Mouse (Mus musculus): ENCODE data around the gene Otog. TPM values are rescaled to one million over a fixed set of nuclear protein-coding genes. Genes with fewer than 3 reads are reported as not detected.
A peak's percentile ranks its signal among the peaks of the same experiment; 100 is the strongest.

The Otog gene
- polyA plus RNA-seq, 1 experiment from 2014 or later: not detected

DNA sequence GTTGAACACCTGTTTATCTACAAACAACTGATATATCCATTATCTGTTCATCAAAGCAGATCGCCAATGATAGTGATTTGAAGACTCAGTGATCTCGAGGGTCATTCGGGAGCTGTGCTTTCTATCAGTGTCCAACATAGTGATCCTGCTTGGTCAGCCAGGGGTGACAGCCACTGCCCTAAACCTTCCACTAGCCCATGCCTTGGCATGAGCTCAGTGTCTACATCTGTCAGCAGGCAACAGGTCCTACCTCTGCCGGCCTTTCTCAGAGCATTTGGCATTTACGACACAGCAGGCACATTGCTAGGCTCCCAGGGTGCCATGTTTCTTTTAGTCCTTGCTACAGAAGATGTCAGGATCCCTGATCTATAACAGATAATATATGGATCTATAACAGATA lies 99.5 kb downstream of the Otog start:
- Histone ChIP-seq H3K27me3 (replicated peaks; ENCODE audit: control insufficient read depth, insufficient read depth, low read length) (no peaks in the 10 kb centered on the region), H3K9me3 (ENCODE audit: control insufficient read depth, low read length) (no peaks in the 10 kb centered on the region; the same call in 1 of the 2 replicates), H3K36me3 (ENCODE audit: control insufficient read depth, insufficient read depth) (no peaks in the 10 kb centered on the region), H3K9ac (replicated peaks; ENCODE audit: low read depth, low read length) (no peak overlapping the region), H3K4me2 (ENCODE audit: low read length) (no peak overlapping the region), H3K4me1 (replicated peaks; ENCODE audit: control insufficient read depth, insufficient read depth, low read length) (no peaks in the 10 kb centered on the region), H3K27ac (ENCODE audit: low read length) (no peak overlapping the region), H3K4me3 (replicated peaks; ENCODE audit: low read length) (no peak overlapping the region)
- WGBS: 62% methylated on average over 5 of the region's 5 CpGs
- no peak for ATAC-seq

- ATAC-seq: no peak
- WGBS: 84% methylated on average over 9 of the region's 9 CpGs
- Histone ChIP-seq H3K9me3 (ENCODE audit: control insufficient read depth, low read length) (no peaks in the 10 kb centered on the region), H3K9ac (replicated peaks; ENCODE audit: low read depth, low read length) (no peak overlapping the region), H3K27ac (ENCODE audit: low read length) (no peak overlapping the region), H3K4me1 (replicated peaks; ENCODE audit: control insufficient read depth, insufficient read depth, low read length) (no peaks in the 10 kb centered on the region), H3K27me3 (replicated peaks; ENCODE audit: control insufficient read depth, insufficient read depth, low read length) (no peaks in the 10 kb centered on the region), H3K36me3 (ENCODE audit: control insufficient read depth, insufficient read depth) (no peaks in the 10 kb centered on the region), H3K4me2 (ENCODE audit: low read length) (no peak overlapping the region), H3K4me3 (replicated peaks; ENCODE audit: low read length) (no peak overlapping the region)
Observed at GRCm38 (mm10) chr7:46341471-46341870, 100.7 kb downstream of the Otog start.

DNA sequence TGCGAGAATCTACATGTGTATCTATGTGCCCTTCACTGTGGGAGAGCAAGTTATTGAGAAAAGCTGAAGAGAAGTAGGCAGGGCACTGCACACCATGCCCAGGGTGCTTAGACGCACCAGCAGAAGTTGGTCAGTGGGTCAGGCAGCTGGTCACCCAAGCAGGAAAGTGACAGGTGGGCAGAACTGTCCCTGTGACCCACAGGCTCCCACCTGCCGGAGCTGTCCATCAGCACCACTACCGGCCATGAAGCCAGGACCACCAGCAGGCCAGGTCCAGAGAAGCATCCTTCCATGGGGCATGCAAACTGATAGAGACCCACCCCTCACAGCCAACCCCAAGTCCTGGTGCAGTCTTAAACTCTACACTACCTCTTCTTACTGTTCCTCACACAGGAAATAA lies 106.9 kb downstream of the Otog start:
- H3K27me3 ChIP-seq (replicated peaks; ENCODE audit: control insufficient read depth, insufficient read depth, low read length): peaks cover 34% of the 10 kb centered on the region
- H3K9me3 ChIP-seq (ENCODE audit: control insufficient read depth, low read length): no peaks in the 10 kb centered on the region
- no peak overlapping the region for H3K9ac ChIP-seq (replicated peaks; ENCODE audit: low read depth, low read length)
- H3K4me1 ChIP-seq (replicated peaks; ENCODE audit: control insufficient read depth, insufficient read depth, low read length): peaks cover 4% of the 10 kb centered on the region
- 59% methylated on average over 4 of the region's 4 CpGs for WGBS
- no peak overlapping the region for H3K4me2 ChIP-seq (ENCODE audit: low read length)
- H3K27ac ChIP-seq (ENCODE audit: low read length): no peak overlapping the region
- H3K4me3 ChIP-seq (replicated peaks; ENCODE audit: low read length): no peak overlapping the region
- no peak for ATAC-seq
- H3K36me3 ChIP-seq (ENCODE audit: control insufficient read depth, insufficient read depth): no peaks in the 10 kb centered on the region

DNA sequence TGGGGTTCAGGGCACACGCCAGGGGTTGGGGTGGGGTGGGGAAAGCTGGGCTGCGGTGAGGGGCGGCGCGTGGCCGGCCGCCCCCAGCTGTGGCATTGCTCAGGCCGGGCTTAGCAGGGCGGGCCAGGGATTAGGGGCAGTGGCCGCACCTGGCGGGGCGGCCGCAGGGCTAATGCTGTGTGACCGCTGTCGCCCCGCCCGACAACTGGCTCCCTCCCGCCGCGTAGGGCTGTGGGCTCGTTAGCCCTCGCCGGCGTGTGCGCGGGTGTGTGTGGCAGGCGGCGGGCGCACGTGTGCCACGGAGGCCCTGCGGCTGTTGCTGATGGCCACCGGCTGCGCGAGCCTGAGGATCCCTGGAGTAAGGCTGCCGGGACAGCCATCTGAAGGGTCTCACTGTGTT lies 108.0 kb downstream of the Otog start:
- no peaks in the 10 kb centered on the region for H3K36me3 ChIP-seq (ENCODE audit: control insufficient read depth, insufficient read depth)
- peak overlapping the region; percentile 26 for H3K4me2 ChIP-seq (ENCODE audit: low read length)
- 0 out of 2 replicates have a peak overlapping the region, but pooled peaks have one; percentile 13 for H3K9ac ChIP-seq (replicated peaks; ENCODE audit: low read depth, low read length)
- no peak for ATAC-seq
- H3K4me3 ChIP-seq (replicated peaks; ENCODE audit: low read length): 0 out of 2 replicates have a peak overlapping the region, but pooled peaks have one; percentile 15
- WGBS: under 1% methylated on average over 35 of the region's 36 CpGs
- no peaks in the 10 kb centered on the region for H3K9me3 ChIP-seq (ENCODE audit: control insufficient read depth, low read length)
- H3K27me3 ChIP-seq (replicated peaks; ENCODE audit: control insufficient read depth, insufficient read depth, low read length): peaks cover 34% of the 10 kb centered on the region
- peaks cover 4% of the 10 kb centered on the region for H3K4me1 ChIP-seq (replicated peaks; ENCODE audit: control insufficient read depth, insufficient read depth, low read length)
- no peak overlapping the region for H3K27ac ChIP-seq (ENCODE audit: low read length)

DNA sequence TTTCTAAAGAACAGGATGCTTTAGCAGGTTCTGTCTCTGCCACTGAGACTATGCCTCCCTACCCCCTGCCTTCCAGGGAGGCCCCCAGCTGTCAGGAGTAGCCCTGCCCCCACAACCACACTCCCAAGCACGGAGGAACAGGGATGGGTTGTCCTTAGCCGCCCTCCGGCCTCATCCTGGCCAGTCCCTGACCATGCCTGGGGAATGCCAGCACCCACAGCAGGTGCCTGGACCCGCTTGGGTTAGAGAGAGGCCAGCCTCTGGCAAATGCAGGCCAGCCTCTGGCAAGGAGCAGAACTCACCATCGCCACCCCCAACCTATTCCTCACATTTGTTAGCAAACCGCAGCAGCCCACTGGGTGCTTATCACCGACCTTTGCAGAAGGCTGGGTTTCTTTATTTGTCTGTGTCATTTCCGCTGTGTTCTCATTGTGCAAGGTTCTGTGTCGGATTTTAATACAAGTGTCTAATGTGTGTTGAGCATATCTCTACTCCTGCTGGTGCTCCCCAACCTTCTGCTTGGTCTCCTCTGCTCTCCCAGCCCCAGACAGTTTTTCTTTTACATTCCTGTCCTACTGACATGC lies 109.4 kb downstream of the Otog start:
- Histone ChIP-seq H3K27ac (ENCODE audit: low read length) (no peak overlapping the region), H3K9ac (replicated peaks; ENCODE audit: low read depth, low read length) (no peak overlapping the region), H3K36me3 (ENCODE audit: control insufficient read depth, insufficient read depth) (no peaks in the 10 kb centered on the region), H3K4me3 (replicated peaks; ENCODE audit: low read length) (no peak overlapping the region), H3K4me1 (replicated peaks; ENCODE audit: control insufficient read depth, insufficient read depth, low read length) (peaks cover 4% of the 10 kb centered on the region), H3K4me2 (ENCODE audit: low read length) (no peak overlapping the region), H3K9me3 (ENCODE audit: control insufficient read depth, low read length) (no peaks in the 10 kb centered on the region), H3K27me3 (replicated peaks; ENCODE audit: control insufficient read depth, insufficient read depth, low read length) (peaks cover 34% of the 10 kb centered on the region)
- WGBS: 46% methylated on average over 9 of the region's 9 CpGs
- no peak for ATAC-seq

DNA sequence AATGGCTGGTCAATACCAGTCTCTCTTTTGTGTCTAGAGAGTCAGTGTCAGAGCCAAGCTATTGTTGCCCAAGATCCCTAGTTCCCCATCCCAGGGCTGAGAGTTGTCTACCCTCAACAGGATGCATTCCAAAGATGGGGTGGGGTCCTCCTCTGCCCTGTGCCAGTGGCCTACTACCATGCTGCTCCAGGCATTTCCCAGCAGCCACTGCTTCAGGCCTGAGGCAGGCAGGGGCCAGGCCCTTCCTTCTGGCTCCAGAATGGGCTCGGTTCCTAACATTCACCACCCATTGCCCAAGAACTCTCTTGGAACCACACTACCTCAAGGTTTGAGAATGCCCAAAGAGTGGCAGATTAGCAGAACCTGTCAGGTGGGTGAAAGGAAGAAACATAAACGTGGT lies 112.0 kb downstream of the Otog start:
- no peaks in the 10 kb centered on the region for H3K36me3 ChIP-seq (ENCODE audit: control insufficient read depth, insufficient read depth)
- 74% methylated on average over 2 of the region's 2 CpGs for WGBS
- no peak overlapping the region for H3K9ac ChIP-seq (replicated peaks; ENCODE audit: low read depth, low read length)
- H3K27me3 ChIP-seq (replicated peaks; ENCODE audit: control insufficient read depth, insufficient read depth, low read length): peaks cover 30% of the 10 kb centered on the region
- H3K9me3 ChIP-seq (ENCODE audit: control insufficient read depth, low read length): no peaks in the 10 kb centered on the region
- no peak overlapping the region for H3K4me2 ChIP-seq (ENCODE audit: low read length)
- no peak overlapping the region for H3K27ac ChIP-seq (ENCODE audit: low read length)
- H3K4me3 ChIP-seq (replicated peaks; ENCODE audit: low read length): no peak overlapping the region
- no peak for ATAC-seq
- H3K4me1 ChIP-seq (replicated peaks; ENCODE audit: control insufficient read depth, insufficient read depth, low read length): peaks cover 4% of the 10 kb centered on the region

GRCm38 (mm10) chr7:46353216-46353615 lies 112.4 kb downstream of the Otog start:
- H3K4me3 ChIP-seq (replicated peaks; ENCODE audit: low read length): no peak overlapping the region
- 62% methylated on average over 8 of the region's 8 CpGs for WGBS
- no peak overlapping the region for H3K4me2 ChIP-seq (ENCODE audit: low read length)
- ATAC-seq: no peak
- peaks cover 25% of the 10 kb centered on the region for H3K27me3 ChIP-seq (replicated peaks; ENCODE audit: control insufficient read depth, insufficient read depth, low read length)
- H3K4me1 ChIP-seq (replicated peaks; ENCODE audit: control insufficient read depth, insufficient read depth, low read length): peaks cover 4% of the 10 kb centered on the region
- no peak overlapping the region for H3K27ac ChIP-seq (ENCODE audit: low read length)
- H3K9ac ChIP-seq (replicated peaks; ENCODE audit: low read depth, low read length): no peak overlapping the region
- H3K36me3 ChIP-seq (ENCODE audit: control insufficient read depth, insufficient read depth): no peaks in the 10 kb centered on the region
- no peaks in the 10 kb centered on the region for H3K9me3 ChIP-seq (ENCODE audit: control insufficient read depth, low read length)

- 65% methylated on average over 4 of the region's 4 CpGs for WGBS
Observed at GRCm38 (mm10) chr7:46353875-46354274, 113.1 kb downstream of the Otog start.

More at GRCm38 (mm10) chr7:46353875-46354274, 113.1 kb downstream of the Otog start:
- no peak overlapping the region for H3K9ac ChIP-seq (replicated peaks; ENCODE audit: low read depth, low read length)
- peaks cover 1% of the 10 kb centered on the region for H3K4me1 ChIP-seq (replicated peaks; ENCODE audit: control insufficient read depth, insufficient read depth, low read length)
- H3K4me3 ChIP-seq (replicated peaks; ENCODE audit: low read length): no peak overlapping the region
- H3K27me3 ChIP-seq (replicated peaks; ENCODE audit: control insufficient read depth, insufficient read depth, low read length): peaks cover 20% of the 10 kb centered on the region
- H3K36me3 ChIP-seq (ENCODE audit: control insufficient read depth, insufficient read depth): no peaks in the 10 kb centered on the region
- H3K9me3 ChIP-seq (ENCODE audit: control insufficient read depth, low read length): no peaks in the 10 kb centered on the region
- no peak overlapping the region for H3K27ac ChIP-seq (ENCODE audit: low read length)
- ATAC-seq: no peak
- no peak overlapping the region for H3K4me2 ChIP-seq (ENCODE audit: low read length)

All from forebrain, embryonic 16.5 days (tissue).